Mouse (Mus musculus) neural tube, embryonic 10.5 days (tissue): ENCODE measurements around the gene Gcfc2.

Experiments
- DNase-seq: peaks from one replicate; pipeline ENCODE4 v3.0.0-alpha.2; 2017; ENCODE audit warnings: low spot score; ENCODE audit errors: extremely low spot score

Gcfc2 gene

GRCm38 (mm10) chr6:81923523-81924142 is at the start of gene Gcfc2:
Gene Gcfc2 (plus strand): TSS chr6:81923669.
- peak; percentile 97 for DNase-seq

- no peak for DNase-seq
Observed at GRCm38 (mm10) chr6:81895678-81896230, 27.7 kb upstream of the Gcfc2 start.

GRCm38 (mm10) chr6:81910302-81910855 is 13.1 kb upstream of the Gcfc2 start:
- no peak for DNase-seq

- no peak for DNase-seq
Observed at GRCm38 (mm10) chr6:81911244-81911643, 12.2 kb upstream of the Gcfc2 start.

GRCm38 (mm10) chr6:81911713-81912112 is 11.8 kb upstream of the Gcfc2 start:
- no peak for DNase-seq

- DNase-seq, result no peak
Observed at GRCm38 (mm10) chr6:81912177-81912576, 11.3 kb upstream of the Gcfc2 start.

GRCm38 (mm10) chr6:81924304-81924703 is 835 bp downstream of the Gcfc2 start:
- DNase-seq, result no peak

GRCm38 (mm10) chr6:81929402-81929801 is 5.9 kb downstream of the Gcfc2 start:
- DNase-seq, result no peak

GRCm38 (mm10) chr6:81933281-81933680 is 9.8 kb downstream of the Gcfc2 start:
- no peak for DNase-seq

- no peak for DNase-seq
Observed at GRCm38 (mm10) chr6:81941718-81942117, 18.2 kb downstream of the Gcfc2 start.

- no peak for DNase-seq
Observed at GRCm38 (mm10) chr6:81943281-81943680, 19.8 kb downstream of the Gcfc2 start.

GRCm38 (mm10) chr6:81944432-81944831 is 21.0 kb downstream of the Gcfc2 start:
- DNase-seq, result no peak

- no peak for DNase-seq
Observed at GRCm38 (mm10) chr6:81946906-81947305, 23.4 kb downstream of the Gcfc2 start.

- no peak for DNase-seq
Observed at GRCm38 (mm10) chr6:81955133-81955532, 31.7 kb downstream of the Gcfc2 start.

- no peak for DNase-seq
Observed at GRCm38 (mm10) chr6:81956399-81956798, 32.9 kb downstream of the Gcfc2 start.

GRCm38 (mm10) chr6:81957992-81958391 is 34.5 kb downstream of the Gcfc2 start:
- DNase-seq, result no peak

GRCm38 (mm10) chr6:81959866-81960265 is 36.4 kb downstream of the Gcfc2 start:
- no peak for DNase-seq

- no peak for DNase-seq
Observed at GRCm38 (mm10) chr6:81960284-81960683, 36.8 kb downstream of the Gcfc2 start.

GRCm38 (mm10) chr6:81965296-81966067 is 42.0 kb downstream of the Gcfc2 start, which contains the start of gene Mrpl19:
Gene Mrpl19 (minus strand): TSS chr6:81965958.
- peak; percentile 89 for DNase-seq

- DNase-seq, result no peak
Observed at GRCm38 (mm10) chr6:81966068-81966544, 42.6 kb downstream of the Gcfc2 start.

- DNase-seq, result no peak
Observed at GRCm38 (mm10) chr6:81971196-81971595, 47.7 kb downstream of the Gcfc2 start.

GRCm38 (mm10) chr6:81972595-81972994 is 49.1 kb downstream of the Gcfc2 start:
- no peak for DNase-seq
